Mouse (Mus musculus) kidney, adult 18-20 months (tissue): ENCODE measurements around the gene Tulp4.
"Not testable (repeated sequence)": the region's sequence is repeated elsewhere in the genome, so short reads cannot be mapped to it uniquely, and the experiment has no call there.

Experiments
- DNase-seq: peaks from one replicate; pipeline ENCODE4 v3.0.0; 2021

The Tulp4 gene

DNA sequence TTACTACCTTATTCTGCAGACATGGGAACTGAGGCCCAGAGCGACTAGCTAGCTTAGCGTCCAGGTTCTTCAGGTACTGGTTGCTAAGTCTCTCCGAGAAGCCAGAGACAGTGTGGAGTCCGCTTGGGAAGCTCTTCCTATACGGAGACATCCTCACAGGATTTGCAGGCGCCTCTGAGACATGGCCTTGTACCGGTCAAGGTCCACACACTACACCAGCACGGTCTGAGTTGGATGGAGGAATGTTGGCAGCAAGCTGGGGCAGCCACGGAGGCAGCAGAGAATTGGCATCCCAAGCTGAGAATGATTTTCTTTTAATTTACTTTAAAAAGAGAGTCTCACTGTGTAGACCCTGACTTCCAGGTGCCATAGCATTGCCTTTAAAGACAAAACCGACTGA lies 176.9 kb downstream of the Tulp4 start:
- not testable (repeated sequence) for DNase-seq

DNA sequence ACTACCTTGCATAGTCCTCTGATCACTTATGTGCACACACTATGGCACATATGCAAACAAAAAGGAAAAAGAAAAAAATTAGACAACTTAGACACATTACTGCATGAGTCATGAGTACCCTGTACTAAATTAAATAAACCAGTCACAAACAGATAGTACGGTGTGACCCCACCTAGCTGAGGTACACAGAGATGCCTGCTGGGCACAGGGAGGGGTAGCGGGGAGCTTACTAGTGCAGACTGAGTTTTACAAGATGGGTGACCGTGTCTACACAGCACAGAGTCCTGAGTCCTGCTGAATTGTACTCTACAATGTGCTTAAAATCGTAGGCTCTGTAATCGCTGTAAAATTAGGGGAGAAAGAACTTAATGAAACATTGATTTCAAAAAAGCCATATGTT lies 179.9 kb downstream of the Tulp4 start:
- not testable (repeated sequence) for DNase-seq

GRCm38 (mm10) chr17:6289045-6289444 lies 182.8 kb downstream of the Tulp4 start:
- not testable (repeated sequence) for DNase-seq

DNA sequence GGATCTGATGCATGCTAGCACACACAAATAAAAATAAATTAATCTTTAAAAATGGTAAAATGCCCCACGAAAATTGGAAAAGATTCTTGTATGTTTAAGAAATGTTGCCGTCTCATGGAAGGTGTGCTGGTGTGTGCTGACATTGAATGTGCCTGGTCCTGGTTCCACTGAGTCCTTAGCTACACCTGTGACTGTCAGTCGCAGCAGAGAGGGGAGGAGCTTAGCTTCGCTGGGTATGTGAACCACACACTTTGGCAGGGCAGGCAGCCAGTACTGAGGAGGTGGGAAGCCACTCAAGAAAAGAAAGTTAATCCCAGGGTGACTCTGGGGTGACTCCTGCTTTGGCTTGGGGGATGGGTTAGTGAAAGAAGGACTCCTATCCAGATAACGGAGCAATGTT lies 187.6 kb downstream of the Tulp4 start:
- not testable (repeated sequence) for DNase-seq

DNA sequence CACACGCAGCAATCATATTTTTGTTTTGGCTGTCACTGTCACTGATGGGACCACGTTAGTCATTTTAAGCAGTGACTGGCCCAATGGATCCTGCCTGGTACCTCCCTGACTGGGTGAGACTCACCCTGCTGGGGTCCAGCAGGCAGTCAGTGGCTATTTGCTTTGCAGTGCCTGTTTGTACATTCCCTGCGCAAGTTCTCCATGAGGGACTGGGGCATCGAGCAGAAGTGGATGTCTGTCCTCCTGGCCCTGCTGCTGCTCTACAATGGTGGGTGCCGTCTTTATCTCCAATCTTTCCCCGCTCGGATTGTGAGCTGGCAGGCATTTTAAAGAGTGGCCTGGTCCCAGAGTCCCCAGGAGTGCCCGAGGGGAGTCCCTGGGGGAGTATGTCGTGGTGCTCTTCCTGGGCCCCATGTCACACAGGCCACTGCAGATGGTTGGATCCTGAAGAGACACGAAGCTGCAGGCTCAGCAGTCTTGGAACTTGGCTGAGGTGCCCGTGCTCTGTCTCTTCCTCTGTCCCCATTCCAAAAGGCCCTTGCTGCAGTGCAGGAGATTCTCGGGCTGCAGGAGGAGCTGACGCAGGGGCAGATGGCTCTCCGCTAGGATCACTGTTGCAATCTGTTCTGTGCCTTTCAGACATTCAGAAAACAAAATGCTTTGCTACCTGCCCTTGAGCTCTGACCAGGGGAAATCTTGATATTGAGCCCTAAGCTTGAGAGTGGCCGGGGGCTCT lies 191.0 kb downstream of the Tulp4 start:
- DNase-seq: not testable (repeated sequence)

DNA sequence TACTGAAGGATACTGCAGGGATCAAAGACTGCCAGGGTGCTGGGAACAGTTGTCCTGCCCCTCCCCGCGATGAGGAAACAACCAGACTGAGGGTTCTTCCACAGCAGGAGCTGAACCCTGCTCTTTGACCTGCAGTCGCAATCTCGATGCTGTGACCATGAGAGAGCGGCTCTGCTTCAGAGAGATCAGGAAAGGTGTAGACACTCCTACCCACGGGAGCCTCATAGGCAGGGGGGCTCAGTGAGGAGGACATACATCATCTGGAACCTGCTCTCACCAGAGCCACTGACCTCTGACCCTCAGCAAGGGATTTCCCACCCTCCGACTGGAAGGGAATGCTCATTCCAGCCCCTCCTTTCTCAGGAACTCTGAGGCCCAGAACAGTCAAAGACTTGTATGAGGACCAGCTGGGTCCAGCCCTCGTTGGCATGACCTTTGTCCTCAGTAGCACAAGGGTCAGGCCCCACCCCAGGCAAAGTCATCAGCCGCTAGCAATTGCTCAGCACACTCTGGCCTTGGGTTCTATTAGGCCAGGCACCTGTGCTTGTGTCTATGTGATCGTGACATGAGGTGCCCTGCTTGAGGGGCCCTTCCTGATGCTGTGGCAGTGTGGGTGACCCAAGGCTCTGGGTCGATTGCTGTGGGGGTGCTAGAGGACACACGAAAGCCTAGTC lies 194.1 kb downstream of the Tulp4 start:
- not testable (repeated sequence) for DNase-seq
